Mouse (Mus musculus): ENCODE measurements around the gene Ect2.

Ect2 gene

GRCm38 (mm10) chr3:27158910-27159309 is 5.2 kb upstream of the Ect2 start:
- no peak for DNase-seq (ENCODE audit: extremely low read depth, low read depth)

DNA sequence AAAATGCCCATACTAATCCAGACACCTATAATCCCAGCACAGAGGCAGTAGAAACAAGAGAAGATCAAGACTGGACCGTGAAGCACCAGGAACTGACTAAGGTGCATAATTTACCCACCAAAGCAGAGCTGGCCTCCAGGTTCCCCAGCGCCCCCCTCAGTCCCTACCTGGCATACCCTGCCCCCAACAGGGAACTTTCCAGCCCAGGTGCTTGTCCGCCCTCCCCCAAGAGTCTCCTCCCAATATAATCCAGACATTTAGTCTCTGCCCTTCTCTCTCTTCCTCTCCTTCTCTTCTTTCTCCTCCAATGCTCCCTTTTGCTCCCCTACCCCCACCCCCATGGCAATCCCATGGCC is 2.9 kb upstream of the Ect2 start:
- DNase-seq (ENCODE audit: extremely low read depth, low read depth): no peak

GRCm38 (mm10) chr3:27155856-27156593 is 2.3 kb upstream of the Ect2 start:
- no peak for DNase-seq (ENCODE audit: extremely low read depth, low read depth)

DNA sequence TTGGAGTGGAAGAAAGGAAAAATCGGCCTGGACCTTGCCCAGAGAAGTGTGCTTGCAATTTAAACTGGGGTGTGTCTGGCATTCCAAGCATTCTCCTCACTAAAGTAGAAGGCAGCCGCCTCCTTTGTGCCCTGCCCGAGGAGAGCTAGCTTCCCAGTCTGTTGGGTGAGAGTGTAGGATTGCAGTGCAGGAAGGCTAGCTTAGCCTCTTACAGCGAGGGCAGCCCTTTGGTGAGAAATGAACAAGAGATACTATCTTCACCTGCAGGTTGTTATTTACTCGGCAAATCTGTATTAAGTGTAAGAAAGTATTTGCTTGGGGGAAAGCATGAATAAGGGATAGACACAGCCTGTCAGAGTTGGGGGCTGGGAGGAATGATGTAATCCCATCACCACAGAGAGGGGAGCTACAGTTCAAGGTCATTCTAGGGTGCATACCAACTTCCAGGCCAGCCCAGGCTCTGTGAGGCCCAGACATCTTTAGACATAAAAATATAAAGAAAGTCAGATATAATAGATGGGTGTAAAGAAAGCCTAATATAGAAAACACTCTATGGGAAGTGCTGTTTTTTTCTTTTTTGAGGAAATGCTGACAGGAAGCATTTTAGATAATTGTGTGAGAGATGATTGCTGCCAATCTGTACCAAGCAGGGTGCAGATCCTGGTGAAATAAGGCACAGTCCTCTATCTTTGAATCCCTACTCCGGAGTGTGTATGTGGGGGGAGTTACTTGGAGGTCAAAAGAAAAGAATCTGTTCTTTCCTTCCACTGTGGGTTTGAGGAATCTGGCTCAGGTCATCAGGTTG is 1.6 kb upstream of the Ect2 start:
- no peak for DNase-seq (ENCODE audit: extremely low read depth, low read depth)

DNA sequence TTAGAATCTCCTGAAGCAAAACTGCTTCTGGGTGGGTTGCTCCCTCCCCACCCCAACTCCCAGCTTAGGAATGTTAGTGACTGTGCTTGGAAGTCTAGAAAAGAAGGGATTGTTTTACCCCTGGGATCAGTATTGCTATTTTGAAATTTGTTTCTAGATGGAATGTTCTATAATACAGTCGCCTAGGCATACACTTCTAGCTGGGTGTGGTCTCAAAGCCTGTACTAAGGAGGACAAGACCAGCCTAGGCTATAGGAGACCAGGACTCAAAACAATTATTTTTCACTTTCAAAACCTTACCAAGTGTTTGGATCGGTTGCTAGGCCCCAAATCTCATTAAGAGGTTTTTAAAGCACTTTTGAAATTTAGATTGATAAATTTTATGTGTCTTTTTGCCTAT is 602 bp upstream of the Ect2 start:
- DNase-seq (ENCODE audit: extremely low read depth, low read depth): no peak

DNA sequence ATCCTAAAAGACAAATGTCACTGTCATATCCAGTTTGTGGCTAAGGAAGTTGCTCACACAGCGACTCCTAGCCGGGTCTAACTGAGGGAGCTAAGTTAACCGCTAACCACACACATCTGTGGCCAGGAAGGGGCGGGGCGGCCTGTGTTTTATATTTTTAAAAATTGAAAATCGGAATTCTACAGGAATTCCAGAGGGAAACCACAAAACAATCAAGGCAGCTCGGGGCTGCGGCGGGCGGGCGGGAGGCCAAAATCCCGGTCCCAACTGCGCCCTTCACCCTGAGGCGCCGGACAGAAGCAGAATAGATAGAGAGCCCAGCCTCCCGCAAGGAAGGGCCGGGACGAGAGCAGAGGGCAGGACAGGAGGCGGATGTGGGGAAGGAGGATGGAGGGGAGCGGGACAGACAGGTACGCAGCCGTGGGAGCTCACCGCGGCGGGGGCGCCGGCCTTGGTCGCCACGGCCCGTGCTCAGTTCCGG is 447 bp downstream of the Ect2 start:
- peak; percentile 64 for DNase-seq (ENCODE audit: extremely low read depth, low read depth)

GRCm38 (mm10) chr3:27145733-27146132 is 7.9 kb downstream of the Ect2 start:
- DNase-seq (ENCODE audit: extremely low read depth, low read depth): no peak

DNA sequence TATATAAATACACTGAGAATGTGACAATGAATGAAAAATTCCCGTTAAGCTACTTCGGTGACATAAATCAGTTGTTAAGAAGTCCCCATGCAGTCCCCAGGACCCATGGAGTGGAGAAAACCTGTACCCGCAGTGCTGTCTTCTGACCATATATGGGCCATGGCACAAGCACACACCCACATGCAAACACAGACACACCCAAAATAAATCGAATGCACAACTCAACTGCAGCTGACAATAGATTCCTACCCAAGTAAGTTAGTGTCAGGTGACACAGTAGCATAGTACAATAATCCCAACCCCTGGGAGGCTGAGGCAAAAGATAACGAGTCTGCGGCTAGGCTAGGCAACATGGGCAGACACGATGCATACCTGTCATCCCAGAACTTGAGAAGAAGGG is 10.1 kb downstream of the Ect2 start:
- DNase-seq (ENCODE audit: extremely low read depth, low read depth): no peak

- DNase-seq (ENCODE audit: extremely low read depth, low read depth): no peak
Measured at GRCm38 (mm10) chr3:27140101-27140500, 13.6 kb downstream of the Ect2 start.

- peak; percentile 19 for DNase-seq (ENCODE audit: extremely low read depth, low read depth)
Measured at GRCm38 (mm10) chr3:27121864-27122450, 31.7 kb downstream of the Ect2 start.

GRCm38 (mm10) chr3:27120932-27121331 is 32.7 kb downstream of the Ect2 start:
- no peak for DNase-seq (ENCODE audit: extremely low read depth, low read depth)

GRCm38 (mm10) chr3:27118227-27118626 is 35.5 kb downstream of the Ect2 start:
- no peak for DNase-seq (ENCODE audit: extremely low read depth, low read depth)

DNA sequence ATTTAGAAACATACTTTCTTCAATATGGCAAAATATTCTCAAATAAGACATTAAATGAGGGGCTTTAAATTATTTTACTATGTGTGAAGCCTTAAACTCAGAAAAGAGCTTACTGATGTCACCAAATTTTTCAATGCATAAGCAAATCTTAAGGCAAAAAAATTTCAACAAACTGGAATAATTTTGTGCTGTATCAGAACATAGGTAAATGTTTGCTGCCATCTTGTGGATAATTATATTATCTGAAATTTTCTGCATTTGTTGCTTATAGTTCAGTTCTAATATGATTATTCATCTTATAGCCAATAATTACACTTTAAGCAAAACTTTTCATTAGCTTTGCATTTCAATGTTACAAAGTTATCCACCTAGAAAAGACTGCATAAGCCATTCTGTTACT is 42.8 kb downstream of the Ect2 start:
- DNase-seq (ENCODE audit: extremely low read depth, low read depth): no peak

DNA sequence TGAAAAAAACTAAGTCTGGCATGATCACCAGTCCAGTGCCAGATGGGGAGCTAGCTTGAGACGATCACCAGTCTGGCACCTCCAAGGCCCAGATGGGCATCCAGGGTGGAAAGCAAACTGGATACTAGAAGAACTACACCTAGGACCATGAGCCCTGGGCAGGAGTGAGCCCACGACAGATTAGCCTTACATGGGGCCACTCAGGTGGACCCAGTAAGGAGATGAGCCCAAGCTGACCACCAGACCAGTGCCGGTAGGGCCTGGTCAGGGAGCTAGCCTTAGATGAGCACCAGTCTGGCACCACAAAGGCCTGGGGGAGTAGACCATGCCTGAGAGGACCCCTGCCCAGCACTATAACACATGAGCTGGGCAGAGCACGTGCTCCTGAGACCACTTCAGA is 44.6 kb downstream of the Ect2 start:
- DNase-seq (ENCODE audit: extremely low read depth, low read depth): no peak

DNA sequence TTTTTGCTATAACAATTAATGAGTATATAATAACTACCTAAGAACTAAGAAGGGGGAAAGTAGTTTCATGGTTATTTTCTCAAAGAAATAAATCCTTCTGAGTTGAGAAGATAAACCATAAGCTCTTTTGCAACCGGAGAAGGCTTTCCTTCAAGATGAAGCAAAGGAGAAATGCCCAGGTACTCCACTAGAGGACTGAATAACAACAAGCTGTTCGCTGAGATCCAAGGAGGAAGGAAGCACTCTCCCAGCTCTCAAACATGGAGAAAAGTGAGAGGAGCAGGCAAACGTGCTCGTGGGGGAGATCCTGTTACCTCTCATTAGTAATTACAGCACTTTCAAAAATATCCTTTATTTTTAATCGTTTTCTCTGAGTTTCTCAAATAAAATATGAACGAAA is 46.5 kb downstream of the Ect2 start:
- no peak for DNase-seq (ENCODE audit: extremely low read depth, low read depth)

GRCm38 (mm10) chr3:27102965-27103364 is 50.7 kb downstream of the Ect2 start:
- no peak for DNase-seq (ENCODE audit: extremely low read depth, low read depth)

DNA sequence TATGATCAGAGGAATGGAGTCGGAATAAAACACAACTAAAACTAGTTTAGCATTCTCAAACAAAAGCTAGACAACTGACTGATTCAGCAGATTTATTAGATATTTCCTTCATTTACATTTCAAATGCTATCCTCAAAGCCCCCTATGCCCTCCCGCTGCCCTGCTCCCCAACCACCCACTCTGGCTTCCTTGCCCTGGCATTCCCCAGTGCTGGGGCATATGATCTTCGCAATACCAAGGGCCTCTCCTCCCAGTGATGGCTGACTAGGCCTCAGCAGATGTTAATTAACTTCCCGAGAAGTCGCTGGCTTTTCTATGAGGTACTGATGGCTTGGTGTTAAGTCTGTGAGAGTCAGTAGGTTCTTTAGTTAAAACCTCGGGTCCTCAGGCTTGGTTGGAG is 55.0 kb downstream of the Ect2 start:
- no peak for DNase-seq (ENCODE audit: extremely low read depth, low read depth)

DNA sequence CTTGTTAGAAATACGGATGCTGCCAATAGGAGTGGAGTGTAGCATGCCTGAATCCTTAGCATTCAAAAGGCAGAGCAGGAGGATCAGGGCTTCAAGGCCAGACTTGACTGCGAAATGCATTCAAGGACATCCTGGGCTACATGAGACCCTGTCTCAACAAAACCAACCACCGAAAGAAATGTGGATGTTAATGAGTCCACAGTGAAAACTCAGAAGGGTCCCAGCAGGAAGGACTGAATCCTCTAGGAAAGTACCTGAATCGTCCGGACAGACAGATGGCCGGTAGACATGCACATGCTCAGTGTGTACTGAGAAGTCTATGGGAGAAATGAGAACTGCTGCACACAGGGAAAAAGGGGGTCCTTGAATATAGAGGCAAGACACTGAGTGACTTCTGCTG is 67.5 kb downstream of the Ect2 start:
- no peak for DNase-seq (ENCODE audit: extremely low read depth, low read depth)

DNA sequence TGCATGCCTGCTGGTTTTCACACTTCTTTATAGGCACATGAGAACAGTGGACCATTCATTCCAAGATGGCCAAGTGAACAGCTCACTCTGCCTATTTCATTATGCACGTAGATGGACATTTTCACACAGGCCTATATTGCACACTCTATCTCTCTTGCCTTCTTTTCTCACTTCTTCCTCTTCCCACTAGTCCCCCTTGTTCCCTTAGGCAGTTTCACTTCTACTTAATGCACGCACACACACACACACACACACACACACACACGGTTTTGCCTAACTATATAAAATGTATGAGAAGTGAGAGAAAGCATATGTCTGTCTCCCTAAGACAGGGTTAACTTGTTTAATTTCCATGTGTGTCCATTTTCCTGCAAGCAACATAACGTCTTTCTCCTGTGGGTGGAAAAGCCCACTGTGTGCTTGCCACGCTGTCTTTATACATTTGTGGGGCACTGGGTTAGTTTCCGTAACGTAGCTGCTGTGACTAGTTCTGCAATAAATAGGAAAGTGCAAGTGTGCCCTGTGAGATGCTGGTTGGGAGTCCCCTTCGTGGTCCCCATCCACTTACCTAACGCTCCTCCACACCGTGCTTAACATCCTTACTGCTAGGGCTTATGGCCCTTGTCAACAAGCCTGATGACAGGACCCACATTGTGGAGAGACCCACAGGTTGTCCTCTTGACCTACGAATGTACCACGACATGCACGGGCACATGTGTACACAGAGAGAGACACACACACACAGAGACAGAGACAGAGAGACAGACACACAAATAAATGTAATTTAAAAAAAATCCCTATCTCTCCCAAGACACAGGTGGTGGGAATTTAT is 72.2 kb downstream of the Ect2 start:
- DNase-seq (ENCODE audit: extremely low read depth, low read depth): no peak

DNA sequence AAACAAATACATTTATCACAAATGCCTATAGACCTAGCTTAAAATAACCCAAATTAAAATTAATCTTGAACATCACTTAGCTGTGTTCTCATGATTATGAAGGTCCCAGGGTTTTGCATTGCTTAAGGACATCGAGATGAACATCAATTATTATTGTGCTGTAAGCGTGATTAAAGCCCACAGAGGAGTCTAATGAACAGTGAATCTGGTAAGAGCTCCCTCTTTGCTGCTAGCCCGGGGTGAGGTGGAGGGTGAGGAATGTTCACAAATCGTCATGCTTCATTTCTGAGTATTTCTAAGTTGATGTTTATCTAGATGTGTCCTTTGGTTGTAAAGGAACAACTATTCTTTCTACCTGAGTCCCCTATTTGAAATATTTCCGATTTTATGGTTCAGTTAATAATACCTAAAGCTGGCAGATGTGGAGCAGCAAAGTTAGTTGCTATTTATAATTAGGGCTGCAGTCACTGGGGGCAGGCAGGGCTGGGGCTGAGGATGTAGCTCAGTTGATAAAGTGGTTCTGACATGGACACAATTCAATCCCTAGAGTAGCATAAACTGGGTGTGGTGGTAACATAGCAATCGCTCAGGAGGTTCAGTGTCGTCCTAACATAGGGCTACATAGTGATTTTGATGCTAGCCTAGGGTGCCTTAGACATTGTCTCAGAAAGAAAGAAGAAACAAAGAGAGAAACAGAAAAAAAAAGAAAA is 73.5 kb downstream of the Ect2 start:
- no peak for DNase-seq (ENCODE audit: extremely low read depth, low read depth)

GRCm38 (mm10) chr3:27073884-27074283 is 79.8 kb downstream of the Ect2 start:
- DNase-seq (ENCODE audit: extremely low read depth, low read depth): peak; percentile 31
